Mouse (Mus musculus): ENCODE measurements at regions not wholly inside any gene's neighbourhood (a gene's known extent, or its start where the extent isn't known, plus 50 kb on each side); places are given as distances from the start of the nearest gene placed in this dataset.

- no peak for ATAC-seq (ENCODE audit: borderline replicate concordance, extremely low read depth, low FRiP score, low TSS enrichment)
- Histone ChIP-seq H3K36me3 (no peaks in the 10 kb centered on the region), H3K4me1 (no peaks in the 10 kb centered on the region), H3K4me3 (no peak overlapping the region), H3K4me2 (no peak overlapping the region), H3K9me3 (no peaks in the 10 kb centered on the region), H3K9ac (no peak overlapping the region), H3K27me3 (no peaks in the 10 kb centered on the region), H3K27ac (no peak overlapping the region)
- 57% methylated on average over 7 of the region's 7 CpGs for WGBS
These were observed 434.1 kb downstream of the Fat4 start for GRCm38 (mm10) chr3:39320851-39321250.

DNA sequence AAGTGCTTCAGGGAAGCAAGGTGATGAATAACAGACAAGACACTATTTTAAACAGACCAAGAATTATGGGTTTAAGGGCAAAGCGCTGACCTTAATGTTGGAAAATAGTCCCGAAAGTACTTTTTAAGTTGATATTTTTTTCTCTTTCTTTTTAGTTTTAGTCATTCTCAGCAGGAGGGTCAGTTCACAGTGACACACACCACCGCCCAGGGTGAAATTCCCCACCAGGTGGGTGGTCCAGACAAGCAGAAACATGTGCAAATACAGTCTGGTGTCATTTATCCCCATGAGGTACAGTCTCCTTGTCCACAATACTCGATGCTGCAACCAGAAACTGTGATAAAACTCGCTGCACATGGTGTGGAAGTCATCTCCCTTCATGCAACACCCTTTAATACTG is 435.5 kb downstream of the Fat4 start:
- Histone ChIP-seq H3K27ac (no peak overlapping the region), H3K27me3 (no peaks in the 10 kb centered on the region), H3K4me1 (no peaks in the 10 kb centered on the region), H3K4me2 (no peak overlapping the region), H3K9ac (no peak overlapping the region), H3K36me3 (no peaks in the 10 kb centered on the region), H3K9me3 (no peaks in the 10 kb centered on the region), H3K4me3 (no peak overlapping the region)
- WGBS = 41% methylated on average over 5 of the region's 5 CpGs
- no peak for ATAC-seq (ENCODE audit: borderline replicate concordance, extremely low read depth, low FRiP score, low TSS enrichment)

DNA sequence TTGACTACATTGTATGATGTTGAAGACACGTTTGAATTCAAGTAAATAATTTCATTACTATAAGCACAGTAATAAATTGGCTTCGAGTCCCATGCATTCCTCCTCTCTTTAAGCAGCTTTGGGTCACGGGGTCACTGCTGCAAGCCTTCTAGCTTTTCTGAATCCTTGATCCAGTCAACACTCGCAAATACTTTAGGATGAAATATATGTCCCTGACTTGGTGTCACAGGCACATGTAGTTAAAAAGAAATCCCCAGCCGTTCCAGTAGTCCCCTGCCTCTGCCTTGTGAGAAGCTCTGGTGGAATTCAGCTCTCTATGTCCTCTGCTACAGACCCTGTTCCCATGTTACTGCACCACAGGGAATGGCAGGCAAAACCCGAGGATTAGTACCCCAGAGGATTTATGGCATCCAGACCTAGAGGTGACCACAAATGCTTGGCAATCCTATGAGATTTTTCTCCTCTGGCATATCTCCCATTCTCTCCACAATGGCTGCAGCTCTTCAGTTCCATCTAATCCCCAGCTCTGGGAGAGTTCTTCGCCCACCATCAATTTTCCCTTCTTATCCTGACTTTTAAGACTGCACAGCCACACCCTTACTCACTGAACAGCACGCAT is 449.0 kb downstream of the Fat4 start:
- no peaks in the 10 kb centered on the region for H3K27me3 ChIP-seq
- H3K27ac ChIP-seq = peak overlapping the region; percentile 63; the same call in 1 of the 2 replicates
- no peak overlapping the region for H3K4me2 ChIP-seq
- no peak overlapping the region for H3K9ac ChIP-seq
- no peak overlapping the region for H3K4me3 ChIP-seq
- no peaks in the 10 kb centered on the region for H3K9me3 ChIP-seq
- ATAC-seq (ENCODE audit: borderline replicate concordance, extremely low read depth, low FRiP score, low TSS enrichment) = peak; percentile 64; the same call in 1 of the 2 replicates
- peaks cover 19% of the 10 kb centered on the region; the same call in 1 of the 2 replicates for H3K4me1 ChIP-seq
- WGBS = 40% methylated on average over 8 of the region's 8 CpGs
- no peaks in the 10 kb centered on the region for H3K36me3 ChIP-seq

DNA sequence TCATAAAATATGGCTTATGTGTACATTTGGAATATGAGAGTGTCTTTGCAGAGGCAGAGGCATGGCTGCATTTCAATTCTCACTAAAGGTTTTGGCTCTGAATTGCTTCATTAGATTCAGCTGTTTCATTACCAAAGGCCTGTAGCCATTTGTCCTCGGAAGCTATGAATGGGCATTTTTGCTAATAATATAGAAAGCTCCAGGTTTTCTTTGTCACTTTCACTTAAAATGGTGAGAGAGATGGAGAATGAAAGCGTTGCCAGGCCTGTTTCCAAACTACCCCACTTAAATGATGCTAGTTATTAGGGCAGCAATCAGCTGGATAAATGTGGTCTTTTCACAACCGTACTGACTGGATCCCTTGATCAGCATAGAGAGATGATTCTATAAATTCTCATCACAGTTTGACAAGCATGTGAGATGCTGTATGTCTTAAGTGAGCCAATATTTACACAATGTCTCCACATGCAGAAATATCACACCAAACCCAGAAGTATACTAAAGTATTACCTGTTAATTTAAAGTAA is 454.5 kb downstream of the Fat4 start:
- no peak for ATAC-seq (ENCODE audit: borderline replicate concordance, extremely low read depth, low FRiP score, low TSS enrichment)
- H3K4me2 ChIP-seq = no peak overlapping the region
- no peaks in the 10 kb centered on the region for H3K27me3 ChIP-seq
- WGBS = 65% methylated on average over 3 of the region's 3 CpGs
- H3K9ac ChIP-seq = no peak overlapping the region
- no peak overlapping the region for H3K27ac ChIP-seq
- H3K36me3 ChIP-seq = no peaks in the 10 kb centered on the region
- H3K4me1 ChIP-seq = peaks cover 10% of the 10 kb centered on the region; the same call in 1 of the 2 replicates
- no peak overlapping the region for H3K4me3 ChIP-seq
- H3K9me3 ChIP-seq = no peaks in the 10 kb centered on the region

- no peak overlapping the region for H3K9ac ChIP-seq
- no peaks in the 10 kb centered on the region for H3K27me3 ChIP-seq
- no peak overlapping the region for H3K27ac ChIP-seq
- H3K4me3 ChIP-seq = no peak overlapping the region
- ATAC-seq (ENCODE audit: borderline replicate concordance, extremely low read depth, low FRiP score, low TSS enrichment) = no peak
- H3K4me1 ChIP-seq = peaks cover 10% of the 10 kb centered on the region; the same call in 1 of the 2 replicates
- no peaks in the 10 kb centered on the region for H3K9me3 ChIP-seq
- WGBS = 63% methylated on average over 3 of the region's 3 CpGs
- H3K4me2 ChIP-seq = no peak overlapping the region
- H3K36me3 ChIP-seq = no peaks in the 10 kb centered on the region
These were observed 457.3 kb downstream of the Fat4 start for GRCm38 (mm10) chr3:39344078-39344477.

DNA sequence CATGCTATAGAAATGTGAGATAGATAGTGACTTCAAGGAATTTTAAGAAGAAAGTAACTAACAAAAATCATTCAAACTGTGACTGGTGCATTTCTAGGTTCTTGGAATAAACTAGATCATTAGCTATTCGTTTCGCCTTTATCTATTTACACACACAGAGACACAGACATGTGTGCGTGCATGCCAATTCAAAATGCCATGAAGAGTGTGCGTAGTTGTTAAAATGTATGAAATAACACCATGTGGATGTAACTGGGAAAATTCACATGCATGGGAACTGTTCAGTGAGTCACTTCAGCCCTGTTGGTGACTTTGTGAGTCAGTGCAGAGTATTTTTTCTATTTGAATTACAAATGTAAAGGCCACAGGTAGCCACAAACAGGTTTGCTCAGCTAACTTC is 460.8 kb downstream of the Fat4 start:
- no peak overlapping the region for H3K4me3 ChIP-seq
- H3K27ac ChIP-seq = no peak overlapping the region
- H3K27me3 ChIP-seq = no peaks in the 10 kb centered on the region
- ATAC-seq (ENCODE audit: borderline replicate concordance, extremely low read depth, low FRiP score, low TSS enrichment) = no peak
- H3K4me2 ChIP-seq = no peak overlapping the region
- H3K9me3 ChIP-seq = no peaks in the 10 kb centered on the region
- no peaks in the 10 kb centered on the region for H3K4me1 ChIP-seq
- H3K36me3 ChIP-seq = no peaks in the 10 kb centered on the region
- no peak overlapping the region for H3K9ac ChIP-seq
- WGBS = 95% methylated on average over 4 of the region's 4 CpGs

- Histone ChIP-seq H3K9ac (no peak overlapping the region), H3K4me3 (no peak overlapping the region), H3K27ac (no peak overlapping the region), H3K4me2 (no peak overlapping the region), H3K9me3 (no peaks in the 10 kb centered on the region), H3K27me3 (no peaks in the 10 kb centered on the region), H3K4me1 (no peaks in the 10 kb centered on the region), H3K36me3 (no peaks in the 10 kb centered on the region)
- no peak for ATAC-seq (ENCODE audit: borderline replicate concordance, extremely low read depth, low FRiP score, low TSS enrichment)
- WGBS = 48% methylated on average over 2 of the region's 2 CpGs
These were observed 470.3 kb downstream of the Fat4 start for GRCm38 (mm10) chr3:39357012-39357411.

GRCm38 (mm10) chr3:39360278-39360677 is 473.5 kb downstream of the Fat4 start:
- Histone ChIP-seq H3K9me3 (no peaks in the 10 kb centered on the region), H3K4me3 (no peak overlapping the region), H3K4me2 (no peak overlapping the region), H3K27ac (no peak overlapping the region), H3K27me3 (no peaks in the 10 kb centered on the region), H3K4me1 (no peaks in the 10 kb centered on the region), H3K36me3 (no peaks in the 10 kb centered on the region), H3K9ac (no peak overlapping the region)
- no peak for ATAC-seq (ENCODE audit: borderline replicate concordance, extremely low read depth, low FRiP score, low TSS enrichment)
- 54% methylated on average over 2 of the region's 2 CpGs for WGBS

DNA sequence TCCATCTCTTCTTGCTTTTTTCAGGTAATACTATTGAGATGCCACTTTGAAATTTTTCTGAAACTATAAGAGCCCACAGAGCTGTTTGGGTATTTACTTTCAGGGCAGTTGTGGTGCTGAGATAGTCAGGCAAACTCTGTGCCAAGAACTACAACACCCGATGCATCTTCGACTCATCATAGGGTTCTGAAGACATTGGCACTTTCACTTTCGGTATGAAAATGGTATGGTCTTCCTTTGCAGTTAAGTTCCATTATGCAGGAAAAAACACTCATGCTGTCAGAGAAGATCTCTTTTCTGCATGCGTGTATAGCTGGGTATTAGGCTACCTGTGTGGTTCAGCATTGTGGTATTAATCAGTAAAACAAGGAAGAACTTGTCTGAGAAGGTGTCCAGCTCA is 484.2 kb downstream of the Fat4 start:
- H3K27ac ChIP-seq = no peak overlapping the region
- WGBS = 88% methylated on average over 4 of the region's 4 CpGs
- no peak for ATAC-seq (ENCODE audit: borderline replicate concordance, extremely low read depth, low FRiP score, low TSS enrichment)

GRCm38 (mm10) chr3:39372426-39372950 is 485.7 kb downstream of the Fat4 start:
- no peaks in the 10 kb centered on the region for H3K36me3 ChIP-seq
- no peaks in the 10 kb centered on the region for H3K27me3 ChIP-seq
- H3K9ac ChIP-seq = no peak overlapping the region
- no peak for ATAC-seq (ENCODE audit: borderline replicate concordance, extremely low read depth, low FRiP score, low TSS enrichment)
- H3K4me3 ChIP-seq = no peak overlapping the region
- WGBS = 60% methylated on average over 10 of the region's 10 CpGs
- no peak overlapping the region for H3K4me2 ChIP-seq
- H3K27ac ChIP-seq = no peak overlapping the region
- H3K4me1 ChIP-seq = no peaks in the 10 kb centered on the region
- no peaks in the 10 kb centered on the region for H3K9me3 ChIP-seq

More for the DNA sequence above, 484.2 kb downstream of the Fat4 start:
- no peak overlapping the region for H3K9ac ChIP-seq
- H3K9me3 ChIP-seq = no peaks in the 10 kb centered on the region
- H3K27me3 ChIP-seq = no peaks in the 10 kb centered on the region
- no peaks in the 10 kb centered on the region for H3K4me1 ChIP-seq
- H3K4me3 ChIP-seq = no peak overlapping the region
- no peak overlapping the region for H3K4me2 ChIP-seq
- no peaks in the 10 kb centered on the region for H3K36me3 ChIP-seq

GRCm38 (mm10) chr3:39375465-39375864 is 488.7 kb downstream of the Fat4 start:
- WGBS = 72% methylated on average over 5 of the region's 5 CpGs
- H3K9me3 ChIP-seq = no peaks in the 10 kb centered on the region
- H3K9ac ChIP-seq = no peak overlapping the region
- H3K36me3 ChIP-seq = no peaks in the 10 kb centered on the region
- H3K27ac ChIP-seq = no peak overlapping the region
- H3K27me3 ChIP-seq = no peaks in the 10 kb centered on the region
- no peak overlapping the region for H3K4me2 ChIP-seq
- ATAC-seq (ENCODE audit: borderline replicate concordance, extremely low read depth, low FRiP score, low TSS enrichment) = no peak
- no peaks in the 10 kb centered on the region for H3K4me1 ChIP-seq
- no peak overlapping the region for H3K4me3 ChIP-seq

DNA sequence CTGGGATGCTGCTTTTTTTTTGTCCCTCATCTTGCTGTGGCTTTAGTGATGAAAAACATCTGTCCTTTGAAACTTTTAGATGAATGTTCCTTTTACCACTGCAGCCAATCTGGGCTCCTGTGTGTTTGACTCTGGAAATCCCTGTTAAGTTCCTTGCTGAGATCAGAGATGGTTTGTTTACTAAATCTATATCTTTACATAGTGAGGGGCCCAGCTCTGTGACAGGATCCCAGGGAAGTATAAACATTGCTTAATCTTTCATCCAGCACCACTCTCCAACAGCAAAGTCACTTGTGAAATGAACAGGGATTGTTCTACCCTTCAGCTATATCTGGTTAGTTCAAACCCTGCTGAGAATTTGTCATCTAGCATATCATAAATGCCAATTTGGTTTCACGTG is 501.8 kb downstream of the Fat4 start:
- Histone ChIP-seq H3K4me1 (peaks cover 6% of the 10 kb centered on the region; the same call in 1 of the 2 replicates), H3K4me2 (no peak overlapping the region), H3K27ac (no peak overlapping the region), H3K27me3 (no peaks in the 10 kb centered on the region), H3K9ac (no peak overlapping the region), H3K9me3 (no peaks in the 10 kb centered on the region), H3K4me3 (no peak overlapping the region), H3K36me3 (no peaks in the 10 kb centered on the region)
- ATAC-seq (ENCODE audit: borderline replicate concordance, extremely low read depth, low FRiP score, low TSS enrichment) = no peak
- 33% methylated on average over 1 of the region's 1 CpGs for WGBS

Measured in lung, embryonic 15.5 days (tissue).